Mouse (Mus musculus): ENCODE measurements around the gene 1700029P11Rik. TPM values are rescaled to one million over a fixed set of nuclear protein-coding genes. Genes with fewer than 3 reads are reported as not detected.

1700029P11Rik gene
- polyA plus RNA-seq (2017; shearing (Covaris generic)): not detected

GRCm38 (mm10) chr15:81980321-81980720, at the start of gene 1700029P11Rik:
Gene 1700029P11Rik (plus strand): TSS chr15:81980540.

GRCm38 (mm10) chr15:81936679-81937078, 43.7 kb upstream of the 1700029P11Rik start, which contains the start of gene Csdc2:
Gene Csdc2 (plus strand): TSS chr15:81936759.

GRCm38 (mm10) chr15:81960171-81961077, 19.9 kb upstream of the 1700029P11Rik start, which contains the start of gene Pmm1:
Gene Pmm1 (minus strand): TSS chr15:81960930.

GRCm38 (mm10) chr15:81987646-81988045, 7.3 kb downstream of the 1700029P11Rik start, which contains the start of gene Xrcc6:
Gene Xrcc6 (plus strand): TSS chr15:81987835.

Other genes with a start within 250 kb of the 1700029P11Rik start
- 6.3 TPM for gene Zc3h7b, start 235.5 kb upstream of the 1700029P11Rik start, polyA plus RNA-seq (2017; shearing (Covaris generic))
- 98.3 TPM for gene Rangap1, start 235.0 kb upstream of the 1700029P11Rik start, polyA plus RNA-seq (2017; shearing (Covaris generic))
- gene Tef, start 178.1 kb upstream of the 1700029P11Rik start, polyA plus RNA-seq (2017; shearing (Covaris generic)): 13.4 TPM
- gene Tob2, start 121.7 kb upstream of the 1700029P11Rik start, polyA plus RNA-seq (2017; shearing (Covaris generic)): 79.1 TPM
- gene Phf5a, start 108.6 kb upstream of the 1700029P11Rik start, polyA plus RNA-seq (2017; shearing (Covaris generic)): 110 TPM
- gene Aco2, start 108.2 kb upstream of the 1700029P11Rik start, polyA plus RNA-seq (2017; shearing (Covaris generic)): 135 TPM
- 36.9 TPM for gene Polr3h, start 54.3 kb upstream of the 1700029P11Rik start, polyA plus RNA-seq (2017; shearing (Covaris generic))
- gene Csdc2, start 43.8 kb upstream of the 1700029P11Rik start, polyA plus RNA-seq (2017; shearing (Covaris generic)): not detected
- 10.6 TPM for gene Pmm1, start 19.6 kb upstream of the 1700029P11Rik start, polyA plus RNA-seq (2017; shearing (Covaris generic))
- 73.3 TPM for gene Xrcc6, start 7.3 kb downstream of the 1700029P11Rik start, polyA plus RNA-seq (2017; shearing (Covaris generic))
- 34.1 TPM for gene Desi1, start 53.3 kb downstream of the 1700029P11Rik start, polyA plus RNA-seq (2017; shearing (Covaris generic))
- 188 TPM for gene Snu13, start 67.1 kb downstream of the 1700029P11Rik start, polyA plus RNA-seq (2017; shearing (Covaris generic))
- gene 4930407I10Rik, start 78.6 kb downstream of the 1700029P11Rik start, polyA plus RNA-seq (2017; shearing (Covaris generic)): not detected
- 0.09 TPM for gene Mei1, start 89.5 kb downstream of the 1700029P11Rik start, polyA plus RNA-seq (2017; shearing (Covaris generic))
- gene Ccdc134, start 147.4 kb downstream of the 1700029P11Rik start, polyA plus RNA-seq (2017; shearing (Covaris generic)): 32.2 TPM
- gene Srebf2, start 166.6 kb downstream of the 1700029P11Rik start, polyA plus RNA-seq (2017; shearing (Covaris generic)): 169 TPM
- gene Shisa8, start 232.3 kb downstream of the 1700029P11Rik start, polyA plus RNA-seq (2017; shearing (Covaris generic)): not detected
- 2.2 TPM for gene Tnfrsf13c, start 243.8 kb downstream of the 1700029P11Rik start, polyA plus RNA-seq (2017; shearing (Covaris generic))